Mouse (Mus musculus): ENCODE measurements around the gene Agbl2.

GRCm38 (mm10) chr2:90846955-90847680 is 64.6 kb downstream of the Agbl2 start, which contains the start of gene Mtch2:
- peak; percentile 91 for TF ChIP-seq POLR2A (IDR thresholded peaks at IDR 0.05; ENCODE audit: low read depth, low read length)
- no peak for TF ChIP-seq CTCF (IDR thresholded peaks at IDR 0.05; ENCODE audit: extremely low read depth, insufficient read depth, insufficient read length, insufficient replicate concordance)

Measured in spleen, adult 2 months (tissue).